Mouse (Mus musculus): Measurements from ENCODE around the gene Ephx1. TPM values are rescaled to one million over a fixed set of nuclear protein-coding genes. Genes with fewer than 3 reads are reported as not detected.
"Not testable (repeated sequence)": the region's sequence is repeated elsewhere in the genome, so short reads cannot be mapped to it uniquely, and the experiment has no call there.

Ephx1 gene
- polyA plus RNA-seq, 1 experiment from 2014 or later = 3.5 TPM

- peak overlapping the region; percentile 33 for H3K4me3 ChIP-seq (replicated peaks)
Measured at GRCm38 (mm10) chr1:180945001-180945980, 75.4 kb downstream of the Ephx1 start.

DNA sequence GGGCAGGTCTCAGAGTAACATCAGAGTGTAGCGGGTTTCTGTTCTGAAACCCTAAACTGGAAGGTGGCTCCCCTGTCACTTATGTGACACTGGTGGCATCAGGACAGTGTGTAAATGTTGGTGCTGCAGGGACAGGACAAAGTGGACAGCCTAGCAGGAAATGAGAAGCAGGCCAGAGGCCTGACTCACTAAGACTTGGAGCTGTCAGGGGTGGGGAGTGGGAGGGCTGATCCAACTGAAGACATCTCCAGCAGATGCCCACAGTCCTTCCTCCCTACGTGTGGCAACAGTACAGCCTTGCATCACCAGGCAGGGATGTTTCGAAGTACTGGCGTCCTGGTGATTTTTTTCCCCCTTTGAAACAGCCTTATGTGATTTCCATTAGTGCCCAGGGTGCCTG lies 76.2 kb downstream of the Ephx1 start:
- H3K27ac ChIP-seq = peak overlapping the region; percentile 89

More at GRCm38 (mm10) chr1:180945001-180945980, 75.4 kb downstream of the Ephx1 start:
- Histone ChIP-seq H3K4me1 (replicated peaks) (peaks cover 68% of the 10 kb centered on the region), H3K4me2 (peak overlapping the region; percentile 89), H3K27me3 (no peaks in the 10 kb centered on the region), H3K9me3 (replicated peaks) (no peaks in the 10 kb centered on the region), H3K36me3 (peaks cover 38% of the 10 kb centered on the region), H3K27ac (peak overlapping the region; percentile 89), H3K9ac (peak overlapping the region; percentile 67)
- DNase-seq (peak; percentile 65), ATAC-seq (ENCODE audit: low read depth) (peak; percentile 87)
- 24% methylated on average over 20 of the region's 20 CpGs for WGBS (ENCODE audit: insufficient replicate concordance)

GRCm38 (mm10) chr1:180943896-180944295 lies 76.8 kb downstream of the Ephx1 start:
- no peak for ATAC-seq (ENCODE audit: low read depth)
- no peak overlapping the region for H3K4me3 ChIP-seq (replicated peaks)

More for the DNA sequence above, 76.2 kb downstream of the Ephx1 start:
- H3K9ac ChIP-seq = 0 out of 2 replicates have a peak overlapping the region, but pooled peaks have one; percentile 67
- H3K36me3 ChIP-seq = peaks cover 32% of the 10 kb centered on the region
- H3K9me3 ChIP-seq (replicated peaks) = no peaks in the 10 kb centered on the region
- peak overlapping the region; percentile 89 for H3K4me2 ChIP-seq
- no peak for ATAC-seq (ENCODE audit: low read depth)
- DNase-seq = no peak
- peaks cover 68% of the 10 kb centered on the region for H3K4me1 ChIP-seq (replicated peaks)
- no peak overlapping the region for H3K4me3 ChIP-seq (replicated peaks)
- H3K27me3 ChIP-seq = no peaks in the 10 kb centered on the region
- 66% methylated on average over 4 of the region's 4 CpGs for whole genome bisulfite sequencing (ENCODE audit: insufficient replicate concordance)

GRCm38 (mm10) chr1:180943032-180943644 lies 77.6 kb downstream of the Ephx1 start:
- Histone ChIP-seq H3K4me3 (replicated peaks) (peak overlapping the region; percentile 88), H3K9me3 (replicated peaks) (no peaks in the 10 kb centered on the region), H3K27ac (peak overlapping the region; percentile 89), H3K4me2 (peak overlapping the region; percentile 89), H3K36me3 (peaks cover 17% of the 10 kb centered on the region), H3K9ac (peak overlapping the region; percentile 87), H3K4me1 (replicated peaks) (peaks cover 71% of the 10 kb centered on the region), H3K27me3 (no peaks in the 10 kb centered on the region)
- no peak for ATAC-seq (ENCODE audit: low read depth)
- no peak for DNase-seq
- WGBS (ENCODE audit: insufficient replicate concordance) = 50% methylated on average over 11 of the region's 11 CpGs

More at GRCm38 (mm10) chr1:180943896-180944295, 76.8 kb downstream of the Ephx1 start:
- Histone ChIP-seq H3K36me3 (peaks cover 25% of the 10 kb centered on the region), H3K27ac (peak overlapping the region; percentile 89), H3K4me2 (peak overlapping the region; percentile 89), H3K9ac (0 out of 2 replicates have a peak overlapping the region, but pooled peaks have one; percentile 87), H3K27me3 (no peaks in the 10 kb centered on the region), H3K4me1 (replicated peaks) (peaks cover 68% of the 10 kb centered on the region), H3K9me3 (replicated peaks) (no peaks in the 10 kb centered on the region)
- DNase-seq = no peak
- WGBS (ENCODE audit: insufficient replicate concordance) = 48% methylated on average over 1 of the region's 1 CpGs

GRCm38 (mm10) chr1:180942166-180943031 lies 78.3 kb downstream of the Ephx1 start, which contains the start of gene Tmem63a:
TSS of gene Tmem63a (plus strand) at chr1:180942344.
- Histone ChIP-seq H3K4me1 (replicated peaks) (peaks cover 76% of the 10 kb centered on the region), H3K9ac (peak within 1 kb of the TSS; percentile 87), H3K27me3 (no peaks in the 10 kb centered on the region), H3K9me3 (replicated peaks) (no peaks in the 10 kb centered on the region), H3K4me2 (peak within 1 kb of the TSS; percentile 89), H3K27ac (peak within 1 kb of the TSS; percentile 89), H3K36me3 (peaks cover 10% of the 10 kb centered on the region), H3K4me3 (replicated peaks) (peak within 1 kb of the TSS; percentile 88)
- WGBS (ENCODE audit: insufficient replicate concordance) = under 1% methylated on average over 73 of the region's 73 CpGs
- ATAC-seq (ENCODE audit: low read depth) (peak; percentile 59), DNase-seq (peak; percentile 64)

DNA sequence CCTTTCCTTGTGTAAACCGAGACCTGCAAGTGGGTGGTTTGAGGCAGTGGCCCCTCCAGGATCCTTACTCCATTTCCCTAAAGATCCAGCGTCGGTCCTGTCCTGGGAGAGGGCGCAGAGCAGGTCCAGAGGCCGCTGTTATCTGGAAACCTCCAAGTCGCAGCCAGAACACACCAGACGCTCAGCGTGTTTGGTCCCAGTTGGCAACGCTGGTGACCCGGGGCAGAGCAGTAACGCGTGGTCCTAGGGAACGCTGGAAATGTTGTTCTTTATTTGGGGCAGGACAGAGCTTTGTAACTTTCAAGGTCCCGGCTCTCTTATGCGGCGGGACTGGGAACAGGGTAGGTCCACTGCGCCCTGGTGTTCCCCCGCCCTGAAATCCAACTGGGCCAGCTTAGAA lies 79.0 kb downstream of the Ephx1 start:
- H3K9me3 ChIP-seq (replicated peaks) = no peaks in the 10 kb centered on the region
- peak overlapping the region; percentile 87 for H3K9ac ChIP-seq
- ATAC-seq (ENCODE audit: low read depth) (no peak), DNase-seq (no peak)
- peak overlapping the region; percentile 88 for H3K4me3 ChIP-seq (replicated peaks)
- peaks cover 75% of the 10 kb centered on the region for H3K4me1 ChIP-seq (replicated peaks)
- H3K27me3 ChIP-seq = no peaks in the 10 kb centered on the region
- WGBS (ENCODE audit: insufficient replicate concordance) = 5% methylated on average over 18 of the region's 18 CpGs
- peak overlapping the region; percentile 89 for H3K27ac ChIP-seq
- H3K4me2 ChIP-seq = peak overlapping the region; percentile 89
- peaks cover 3% of the 10 kb centered on the region; the same call in 1 of the 2 replicates for H3K36me3 ChIP-seq

GRCm38 (mm10) chr1:180940776-180941460 lies 79.8 kb downstream of the Ephx1 start:
- DNase-seq = no peak
- Histone ChIP-seq H3K27me3 (peaks cover 2% of the 10 kb centered on the region), H3K4me2 (peak overlapping the region; percentile 89), H3K36me3 (no peaks in the 10 kb centered on the region), H3K4me3 (replicated peaks) (peak overlapping the region; percentile 88), H3K4me1 (replicated peaks) (peaks cover 73% of the 10 kb centered on the region), H3K9me3 (replicated peaks) (no peaks in the 10 kb centered on the region), H3K9ac (peak overlapping the region; percentile 87), H3K27ac (0 out of 2 replicates have a peak overlapping the region, but pooled peaks have one; percentile 31)
- WGBS (ENCODE audit: insufficient replicate concordance) = 68% methylated on average over 7 of the region's 7 CpGs
- ATAC-seq (ENCODE audit: low read depth) = no peak

DNA sequence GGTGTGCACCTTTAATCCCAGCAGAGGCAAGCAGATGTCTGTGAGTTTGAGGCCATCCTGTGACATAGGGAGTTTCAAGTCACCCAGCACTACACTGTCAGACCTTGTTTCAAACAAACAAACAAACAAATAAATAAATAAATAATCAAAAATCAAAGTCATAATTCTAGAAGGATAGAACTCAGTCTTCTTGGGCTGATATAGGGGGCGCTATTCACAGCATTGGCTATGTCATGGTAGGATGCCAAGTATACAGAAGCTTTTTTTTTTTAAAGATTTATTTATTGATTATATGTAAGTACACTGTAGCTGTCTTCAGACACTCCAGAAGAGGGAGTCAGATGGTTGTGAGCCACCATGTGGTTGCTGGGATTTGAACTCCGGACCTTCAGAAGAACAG lies 81.9 kb downstream of the Ephx1 start:
- DNase-seq; H3K4me3 ChIP-seq (replicated peaks); H3K9me3 ChIP-seq (replicated peaks); H3K9ac ChIP-seq; H3K36me3 ChIP-seq; H3K27ac ChIP-seq; H3K4me2 ChIP-seq; ATAC-seq (ENCODE audit: low read depth): not testable (repeated sequence)
- WGBS (ENCODE audit: insufficient replicate concordance) = 75% methylated on average over 2 of the region's 2 CpGs
- peaks cover 73% of the 10 kb centered on the region for H3K4me1 ChIP-seq (replicated peaks)
- H3K27me3 ChIP-seq = peaks cover 24% of the 10 kb centered on the region

DNA sequence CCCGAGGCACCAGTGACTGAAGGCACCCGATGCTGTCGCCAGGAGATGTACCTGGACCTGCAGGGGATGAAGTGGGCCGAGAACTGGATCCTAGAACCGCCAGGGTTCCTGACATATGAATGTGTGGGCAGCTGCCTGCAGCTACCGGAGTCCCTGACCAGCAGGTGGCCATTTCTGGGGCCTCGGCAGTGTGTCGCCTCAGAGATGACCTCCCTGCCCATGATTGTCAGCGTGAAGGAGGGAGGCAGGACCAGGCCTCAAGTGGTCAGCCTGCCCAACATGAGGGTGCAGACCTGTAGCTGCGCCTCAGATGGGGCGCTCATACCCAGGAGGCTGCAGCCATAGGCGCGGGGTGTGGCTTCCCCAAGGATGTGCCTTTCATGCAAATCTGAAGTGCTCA lies 83.1 kb downstream of the Ephx1 start:
- H3K36me3 ChIP-seq; DNase-seq; ATAC-seq (ENCODE audit: low read depth); H3K9me3 ChIP-seq (replicated peaks): not testable (repeated sequence)
- H3K27ac ChIP-seq = peak overlapping the region; percentile 59
- H3K9ac ChIP-seq = peak overlapping the region; percentile 71
- 64% methylated on average over 13 of the region's 13 CpGs for WGBS (ENCODE audit: insufficient replicate concordance)
- H3K27me3 ChIP-seq = peaks cover 33% of the 10 kb centered on the region
- H3K4me3 ChIP-seq (replicated peaks) = peak overlapping the region; percentile 59
- H3K4me1 ChIP-seq (replicated peaks) = peaks cover 65% of the 10 kb centered on the region
- peak overlapping the region; percentile 78 for H3K4me2 ChIP-seq

Data from liver, embryonic 13.5 days (tissue).